Mouse (Mus musculus): ENCODE data around the gene Xylb. TPM values are rescaled to one million over a fixed set of nuclear protein-coding genes. Genes with fewer than 3 reads are reported as not detected.
A peak's percentile ranks its signal among the peaks of the same experiment; 100 is the strongest.

Xylb gene
- polyA plus RNA-seq, 1 experiment from 2014 or later, result 2.2 TPM

- peak overlapping the region; percentile 80 for H3K9ac ChIP-seq (ENCODE audit: low read depth, low read length)
- H3K4me3 ChIP-seq (ENCODE audit: low read depth, low read length), result peak overlapping the region; percentile 75
- H3K4me2 ChIP-seq, result peak overlapping the region; percentile 91
- H3K27me3 ChIP-seq (ENCODE audit: control insufficient read depth, insufficient read depth, low read length), result no peaks in the 10 kb centered on the region
- no peaks in the 10 kb centered on the region for H3K9me3 ChIP-seq (replicated peaks; ENCODE audit: control insufficient read depth, low read length)
- 40% methylated on average over 7 of the region's 7 CpGs for WGBS (ENCODE audit: insufficient replicate concordance)
- H3K36me3 ChIP-seq (ENCODE audit: control insufficient read depth, insufficient read depth, low read length), result peaks cover 4% of the 10 kb centered on the region
- no peak overlapping the region for H3K27ac ChIP-seq (ENCODE audit: low read depth, low read length)
- no peak for ATAC-seq (replicated peaks; ENCODE audit: insufficient number of reproducible peaks, low FRiP score, low TSS enrichment)
- H3K4me1 ChIP-seq (ENCODE audit: control insufficient read depth, insufficient read depth, low read length), result peaks cover 12% of the 10 kb centered on the region
Measured at GRCm38 (mm10) chr9:119339106-119339505, 18.1 kb upstream of the Xylb start.

GRCm38 (mm10) chr9:119339558-119340211 lies 17.5 kb upstream of the Xylb start, which contains the start of gene Acaa1a:
Acaa1a (plus strand) TSS chr9:119339676.
- Histone ChIP-seq H3K4me1 (ENCODE audit: control insufficient read depth, insufficient read depth, low read length) (peaks cover 10% of the 10 kb centered on the region), H3K27me3 (ENCODE audit: control insufficient read depth, insufficient read depth, low read length) (no peaks in the 10 kb centered on the region), H3K9ac (ENCODE audit: low read depth, low read length) (peak within 1 kb of the TSS; percentile 80), H3K36me3 (ENCODE audit: control insufficient read depth, insufficient read depth, low read length) (peaks cover 4% of the 10 kb centered on the region), H3K27ac (ENCODE audit: low read depth, low read length) (peak within 1 kb of the TSS; percentile 83; the same call in 1 of the 2 replicates), H3K4me2 (peak within 1 kb of the TSS; percentile 91), H3K4me3 (ENCODE audit: low read depth, low read length) (peak within 1 kb of the TSS; percentile 75), H3K9me3 (replicated peaks; ENCODE audit: control insufficient read depth, low read length) (no peaks in the 10 kb centered on the region)
- 0 out of 2 replicates have a peak, but pooled peaks have one; percentile 19 for ATAC-seq (replicated peaks; ENCODE audit: insufficient number of reproducible peaks, low FRiP score, low TSS enrichment)
- 1% methylated on average over 42 of the region's 43 CpGs for WGBS (ENCODE audit: insufficient replicate concordance)

- Histone ChIP-seq H3K9ac (ENCODE audit: low read depth, low read length) (peak overlapping the region; percentile 80), H3K36me3 (ENCODE audit: control insufficient read depth, insufficient read depth, low read length) (peaks cover 4% of the 10 kb centered on the region), H3K4me3 (ENCODE audit: low read depth, low read length) (peak overlapping the region; percentile 75), H3K4me1 (ENCODE audit: control insufficient read depth, insufficient read depth, low read length) (peaks cover 10% of the 10 kb centered on the region), H3K27me3 (ENCODE audit: control insufficient read depth, insufficient read depth, low read length) (no peaks in the 10 kb centered on the region), H3K4me2 (peak overlapping the region; percentile 91), H3K9me3 (replicated peaks; ENCODE audit: control insufficient read depth, low read length) (no peaks in the 10 kb centered on the region), H3K27ac (ENCODE audit: low read depth, low read length) (peak overlapping the region; percentile 55; the same call in 1 of the 2 replicates)
- 5% methylated on average over 8 of the region's 8 CpGs for WGBS (ENCODE audit: insufficient replicate concordance)
- ATAC-seq (replicated peaks; ENCODE audit: insufficient number of reproducible peaks, low FRiP score, low TSS enrichment), result no peak
Measured at GRCm38 (mm10) chr9:119340212-119340580, 17.0 kb upstream of the Xylb start.

GRCm38 (mm10) chr9:119340909-119341816 lies 16.0 kb upstream of the Xylb start, which contains the start of gene Myd88:
Myd88 (minus strand) TSS chr9:119341411.
- Histone ChIP-seq H3K4me2 (peak within 1 kb of the TSS; percentile 91), H3K27ac (ENCODE audit: low read depth, low read length) (peak within 1 kb of the TSS; percentile 83), H3K36me3 (ENCODE audit: control insufficient read depth, insufficient read depth, low read length) (peaks cover 4% of the 10 kb centered on the region), H3K4me1 (ENCODE audit: control insufficient read depth, insufficient read depth, low read length) (peaks cover 10% of the 10 kb centered on the region), H3K27me3 (ENCODE audit: control insufficient read depth, insufficient read depth, low read length) (no peaks in the 10 kb centered on the region), H3K9me3 (replicated peaks; ENCODE audit: control insufficient read depth, low read length) (no peaks in the 10 kb centered on the region), H3K9ac (ENCODE audit: low read depth, low read length) (peak within 1 kb of the TSS; percentile 80), H3K4me3 (ENCODE audit: low read depth, low read length) (peak within 1 kb of the TSS; percentile 75)
- ATAC-seq (replicated peaks; ENCODE audit: insufficient number of reproducible peaks, low FRiP score, low TSS enrichment), result peak; percentile 95
- under 1% methylated on average over 68 of the region's 68 CpGs for WGBS (ENCODE audit: insufficient replicate concordance)

- Histone ChIP-seq H3K9ac (ENCODE audit: low read depth, low read length) (no peak overlapping the region), H3K4me2 (no peak overlapping the region; the same call in 1 of the 2 replicates), H3K36me3 (ENCODE audit: control insufficient read depth, insufficient read depth, low read length) (peaks cover 10% of the 10 kb centered on the region), H3K4me3 (ENCODE audit: low read depth, low read length) (no peak overlapping the region), H3K27me3 (ENCODE audit: control insufficient read depth, insufficient read depth, low read length) (no peaks in the 10 kb centered on the region), H3K27ac (ENCODE audit: low read depth, low read length) (no peak overlapping the region), H3K9me3 (replicated peaks; ENCODE audit: control insufficient read depth, low read length) (no peaks in the 10 kb centered on the region), H3K4me1 (ENCODE audit: control insufficient read depth, insufficient read depth, low read length) (peaks cover 10% of the 10 kb centered on the region)
- ATAC-seq (replicated peaks; ENCODE audit: insufficient number of reproducible peaks, low FRiP score, low TSS enrichment), result no peak
- 82% methylated on average over 7 of the region's 7 CpGs for WGBS (ENCODE audit: insufficient replicate concordance)
Measured at GRCm38 (mm10) chr9:119342728-119343127, 14.5 kb upstream of the Xylb start.

GRCm38 (mm10) chr9:119346376-119346775 lies 10.8 kb upstream of the Xylb start:
- peaks cover 7% of the 10 kb centered on the region for H3K4me1 ChIP-seq (ENCODE audit: control insufficient read depth, insufficient read depth, low read length)
- ATAC-seq (replicated peaks; ENCODE audit: insufficient number of reproducible peaks, low FRiP score, low TSS enrichment), result no peak
- H3K9me3 ChIP-seq (replicated peaks; ENCODE audit: control insufficient read depth, low read length), result no peaks in the 10 kb centered on the region
- no peak overlapping the region for H3K9ac ChIP-seq (ENCODE audit: low read depth, low read length)
- WGBS (ENCODE audit: insufficient replicate concordance), result 82% methylated on average over 8 of the region's 8 CpGs
- H3K27ac ChIP-seq (ENCODE audit: low read depth, low read length), result no peak overlapping the region
- H3K4me3 ChIP-seq (ENCODE audit: low read depth, low read length), result no peak overlapping the region
- peaks cover 18% of the 10 kb centered on the region for H3K36me3 ChIP-seq (ENCODE audit: control insufficient read depth, insufficient read depth, low read length)
- no peak overlapping the region for H3K4me2 ChIP-seq
- H3K27me3 ChIP-seq (ENCODE audit: control insufficient read depth, insufficient read depth, low read length), result no peaks in the 10 kb centered on the region

GRCm38 (mm10) chr9:119350531-119350930 lies 6.7 kb upstream of the Xylb start:
- peaks cover 15% of the 10 kb centered on the region for H3K36me3 ChIP-seq (ENCODE audit: control insufficient read depth, insufficient read depth, low read length)
- H3K4me2 ChIP-seq, result no peak overlapping the region
- 79% methylated on average over 3 of the region's 3 CpGs for WGBS (ENCODE audit: insufficient replicate concordance)

GRCm38 (mm10) chr9:119350947-119351705 lies 6.1 kb upstream of the Xylb start:
- H3K4me2 ChIP-seq, result no peak overlapping the region
- H3K4me1 ChIP-seq (ENCODE audit: control insufficient read depth, insufficient read depth, low read length), result no peaks in the 10 kb centered on the region
- no peak overlapping the region for H3K9ac ChIP-seq (ENCODE audit: low read depth, low read length)
- no peak overlapping the region for H3K27ac ChIP-seq (ENCODE audit: low read depth, low read length)
- no peaks in the 10 kb centered on the region for H3K27me3 ChIP-seq (ENCODE audit: control insufficient read depth, insufficient read depth, low read length)
- no peaks in the 10 kb centered on the region for H3K9me3 ChIP-seq (replicated peaks; ENCODE audit: control insufficient read depth, low read length)
- no peak overlapping the region for H3K4me3 ChIP-seq (ENCODE audit: low read depth, low read length)
- no peak for ATAC-seq (replicated peaks; ENCODE audit: insufficient number of reproducible peaks, low FRiP score, low TSS enrichment)
- H3K36me3 ChIP-seq (ENCODE audit: control insufficient read depth, insufficient read depth, low read length), result peaks cover 15% of the 10 kb centered on the region
- 83% methylated on average over 10 of the region's 10 CpGs for WGBS (ENCODE audit: insufficient replicate concordance)

More at GRCm38 (mm10) chr9:119350531-119350930, 6.7 kb upstream of the Xylb start:
- Histone ChIP-seq H3K4me3 (ENCODE audit: low read depth, low read length) (no peak overlapping the region), H3K9me3 (replicated peaks; ENCODE audit: control insufficient read depth, low read length) (no peaks in the 10 kb centered on the region), H3K9ac (ENCODE audit: low read depth, low read length) (no peak overlapping the region), H3K4me1 (ENCODE audit: control insufficient read depth, insufficient read depth, low read length) (no peaks in the 10 kb centered on the region), H3K27ac (ENCODE audit: low read depth, low read length) (no peak overlapping the region), H3K27me3 (ENCODE audit: control insufficient read depth, insufficient read depth, low read length) (no peaks in the 10 kb centered on the region)
- no peak for ATAC-seq (replicated peaks; ENCODE audit: insufficient number of reproducible peaks, low FRiP score, low TSS enrichment)
